Mouse (Mus musculus): ENCODE results near the gene Prdm2. TPM values are rescaled to one million over a fixed set of nuclear protein-coding genes. Genes with fewer than 3 reads are reported as not detected.

Prdm2 gene
- polyA plus RNA-seq, 1 experiment from 2014 or later, result 10.0 TPM

- ATAC-seq, result peak; percentile 89
- Histone ChIP-seq H3K9me3 (no peaks in the 10 kb centered on the region), H3K27ac (peak overlapping the region; percentile 58; the same call in 1 of the 2 replicates), H3K4me1 (replicated peaks) (0 out of 2 replicates have a peak, but pooled peaks cover 4% of the 10 kb centered on the region), H3K4me2 (replicated peaks) (peak overlapping the region; percentile 41), H3K9ac (no peak overlapping the region), H3K4me3 (replicated peaks) (no peak overlapping the region), H3K36me3 (0 out of 2 replicates have a peak, but pooled peaks cover 4% of the 10 kb centered on the region), H3K27me3 (replicated peaks) (no peaks in the 10 kb centered on the region)
- WGBS, result 51% methylated on average over 12 of the region's 12 CpGs
Measured at GRCm38 (mm10) chr4:143141645-143142259, 71.0 kb downstream of the Prdm2 start.

GRCm38 (mm10) chr4:143140940-143141339 lies 71.9 kb downstream of the Prdm2 start:
- ATAC-seq, result peak; percentile 70
- Histone ChIP-seq H3K4me1 (replicated peaks) (0 out of 2 replicates have a peak, but pooled peaks cover 4% of the 10 kb centered on the region), H3K4me3 (replicated peaks) (no peak overlapping the region), H3K27me3 (replicated peaks) (no peaks in the 10 kb centered on the region), H3K36me3 (peaks cover 7% of the 10 kb centered on the region), H3K4me2 (replicated peaks) (no peak overlapping the region), H3K9ac (no peak overlapping the region), H3K9me3 (no peaks in the 10 kb centered on the region), H3K27ac (no peak overlapping the region)
- 64% methylated on average over 3 of the region's 3 CpGs for WGBS

GRCm38 (mm10) chr4:143132433-143132832 lies 80.4 kb downstream of the Prdm2 start:
- no peak for ATAC-seq
- Histone ChIP-seq H3K4me1 (replicated peaks) (no peaks in the 10 kb centered on the region), H3K9ac (no peak overlapping the region), H3K27ac (no peak overlapping the region), H3K9me3 (no peaks in the 10 kb centered on the region), H3K4me3 (replicated peaks) (no peak overlapping the region), H3K27me3 (replicated peaks) (no peaks in the 10 kb centered on the region), H3K4me2 (replicated peaks) (no peak overlapping the region), H3K36me3 (peaks cover 37% of the 10 kb centered on the region)
- WGBS, result 94% methylated on average over 7 of the region's 7 CpGs

- Histone ChIP-seq H3K36me3 (peaks cover 34% of the 10 kb centered on the region), H3K4me1 (replicated peaks) (no peaks in the 10 kb centered on the region), H3K4me2 (replicated peaks) (no peak overlapping the region), H3K9me3 (no peaks in the 10 kb centered on the region), H3K4me3 (replicated peaks) (no peak overlapping the region), H3K27ac (no peak overlapping the region), H3K27me3 (replicated peaks) (no peaks in the 10 kb centered on the region), H3K9ac (no peak overlapping the region)
- WGBS, result 92% methylated on average over 5 of the region's 5 CpGs
- no peak for ATAC-seq
Measured at GRCm38 (mm10) chr4:143130441-143130840, 82.4 kb downstream of the Prdm2 start.

- WGBS, result 81% methylated on average over 4 of the region's 4 CpGs
- ATAC-seq, result no peak
- no peak overlapping the region for H3K4me2 ChIP-seq (replicated peaks)
- no peak overlapping the region for H3K4me3 ChIP-seq (replicated peaks)
- H3K36me3 ChIP-seq, result peaks cover 29% of the 10 kb centered on the region; the same call in 1 of the 2 replicates
- H3K27me3 ChIP-seq (replicated peaks), result no peaks in the 10 kb centered on the region
- H3K9ac ChIP-seq, result no peak overlapping the region
- no peaks in the 10 kb centered on the region for H3K4me1 ChIP-seq (replicated peaks)
- H3K27ac ChIP-seq, result no peak overlapping the region
- H3K9me3 ChIP-seq, result no peaks in the 10 kb centered on the region
Measured at GRCm38 (mm10) chr4:143129261-143129760, 83.5 kb downstream of the Prdm2 start.

- peaks cover 17% of the 10 kb centered on the region; the same call in 1 of the 2 replicates for H3K36me3 ChIP-seq
- no peaks in the 10 kb centered on the region for H3K4me1 ChIP-seq (replicated peaks)
- H3K27me3 ChIP-seq (replicated peaks), result no peaks in the 10 kb centered on the region
- no peak for ATAC-seq
- H3K27ac ChIP-seq, result no peak overlapping the region
- H3K9me3 ChIP-seq, result no peaks in the 10 kb centered on the region
- H3K4me3 ChIP-seq (replicated peaks), result no peak overlapping the region
- WGBS, result 78% methylated on average over 5 of the region's 5 CpGs
- H3K4me2 ChIP-seq (replicated peaks), result no peak overlapping the region
- H3K9ac ChIP-seq, result no peak overlapping the region
Measured at GRCm38 (mm10) chr4:143127171-143127570, 85.6 kb downstream of the Prdm2 start.

- no peak for ATAC-seq
- Histone ChIP-seq H3K27ac (no peak overlapping the region), H3K27me3 (replicated peaks) (no peaks in the 10 kb centered on the region), H3K36me3 (peaks cover 11% of the 10 kb centered on the region; the same call in 1 of the 2 replicates), H3K4me3 (replicated peaks) (no peak overlapping the region), H3K4me1 (replicated peaks) (no peaks in the 10 kb centered on the region), H3K9me3 (no peaks in the 10 kb centered on the region), H3K9ac (no peak overlapping the region), H3K4me2 (replicated peaks) (no peak overlapping the region)
- WGBS, result 92% methylated on average over 14 of the region's 14 CpGs
Measured at GRCm38 (mm10) chr4:143126476-143126875, 86.3 kb downstream of the Prdm2 start.

GRCm38 (mm10) chr4:143125290-143125689 lies 87.5 kb downstream of the Prdm2 start:
- Histone ChIP-seq H3K4me3 (replicated peaks) (no peak overlapping the region), H3K27ac (no peak overlapping the region), H3K9me3 (no peaks in the 10 kb centered on the region), H3K4me2 (replicated peaks) (no peak overlapping the region), H3K27me3 (replicated peaks) (no peaks in the 10 kb centered on the region), H3K36me3 (peaks cover 8% of the 10 kb centered on the region; the same call in 1 of the 2 replicates), H3K4me1 (replicated peaks) (no peaks in the 10 kb centered on the region), H3K9ac (no peak overlapping the region)
- 88% methylated on average over 6 of the region's 6 CpGs for WGBS
- ATAC-seq, result no peak

GRCm38 (mm10) chr4:143123043-143123442 lies 89.8 kb downstream of the Prdm2 start:
- Histone ChIP-seq H3K4me2 (replicated peaks) (no peak overlapping the region), H3K27me3 (replicated peaks) (no peaks in the 10 kb centered on the region), H3K4me3 (replicated peaks) (no peak overlapping the region), H3K9me3 (no peaks in the 10 kb centered on the region), H3K27ac (no peak overlapping the region), H3K36me3 (0 out of 2 replicates have a peak, but pooled peaks cover 4% of the 10 kb centered on the region), H3K9ac (no peak overlapping the region), H3K4me1 (replicated peaks) (0 out of 2 replicates have a peak, but pooled peaks cover 3% of the 10 kb centered on the region)
- no peak for ATAC-seq
- 86% methylated on average over 10 of the region's 10 CpGs for WGBS

- H3K9ac ChIP-seq, result no peak overlapping the region
- no peak overlapping the region for H3K4me3 ChIP-seq (replicated peaks)
- no peak overlapping the region for H3K27ac ChIP-seq
- WGBS, result 78% methylated on average over 3 of the region's 3 CpGs
- 0 out of 2 replicates have a peak, but pooled peaks cover 3% of the 10 kb centered on the region for H3K4me1 ChIP-seq (replicated peaks)
- H3K9me3 ChIP-seq, result no peaks in the 10 kb centered on the region
- no peak overlapping the region for H3K4me2 ChIP-seq (replicated peaks)
- no peaks in the 10 kb centered on the region for H3K27me3 ChIP-seq (replicated peaks)
- no peaks in the 10 kb centered on the region for H3K36me3 ChIP-seq
- ATAC-seq, result no peak
Measured at GRCm38 (mm10) chr4:143121174-143121573, 91.6 kb downstream of the Prdm2 start.

- Histone ChIP-seq H3K27me3 (replicated peaks) (no peaks in the 10 kb centered on the region), H3K27ac (no peak overlapping the region), H3K9me3 (no peaks in the 10 kb centered on the region), H3K4me2 (replicated peaks) (no peak overlapping the region), H3K9ac (no peak overlapping the region), H3K36me3 (no peaks in the 10 kb centered on the region), H3K4me3 (replicated peaks) (no peak overlapping the region), H3K4me1 (replicated peaks) (0 out of 2 replicates have a peak, but pooled peaks cover 3% of the 10 kb centered on the region)
- ATAC-seq, result no peak
- 87% methylated on average over 8 of the region's 8 CpGs for WGBS
Measured at GRCm38 (mm10) chr4:143120008-143120407, 92.8 kb downstream of the Prdm2 start.

GRCm38 (mm10) chr4:143118843-143119242 lies 94.0 kb downstream of the Prdm2 start:
- H3K27me3 ChIP-seq (replicated peaks), result no peaks in the 10 kb centered on the region
- 59% methylated on average over 4 of the region's 4 CpGs for WGBS
- H3K27ac ChIP-seq, result no peak overlapping the region
- H3K4me2 ChIP-seq (replicated peaks), result no peak overlapping the region
- 0 out of 2 replicates have a peak, but pooled peaks cover 3% of the 10 kb centered on the region for H3K4me1 ChIP-seq (replicated peaks)
- no peak overlapping the region for H3K9ac ChIP-seq
- no peaks in the 10 kb centered on the region for H3K9me3 ChIP-seq
- no peak overlapping the region for H3K4me3 ChIP-seq (replicated peaks)
- ATAC-seq, result no peak
- no peaks in the 10 kb centered on the region for H3K36me3 ChIP-seq

- 79% methylated on average over 12 of the region's 12 CpGs for WGBS
- H3K27ac ChIP-seq, result no peak overlapping the region
- ATAC-seq, result no peak
- H3K9me3 ChIP-seq, result no peaks in the 10 kb centered on the region
- no peak overlapping the region for H3K9ac ChIP-seq
- H3K27me3 ChIP-seq (replicated peaks), result no peaks in the 10 kb centered on the region
- no peak overlapping the region for H3K4me2 ChIP-seq (replicated peaks)
- H3K4me1 ChIP-seq (replicated peaks), result 0 out of 2 replicates have a peak, but pooled peaks cover 3% of the 10 kb centered on the region
- H3K4me3 ChIP-seq (replicated peaks), result no peak overlapping the region
- H3K36me3 ChIP-seq, result no peaks in the 10 kb centered on the region; the same call in 1 of the 2 replicates
Measured at GRCm38 (mm10) chr4:143115851-143116250, 96.9 kb downstream of the Prdm2 start.

All from intestine, embryonic 15.5 days (tissue).